Mouse (Mus musculus): ENCODE measurements around the gene Phox2a. TPM values are rescaled to one million over a fixed set of nuclear protein-coding genes. Genes with fewer than 3 reads are reported as not detected.

Phox2a gene
- polyA plus RNA-seq, 1 experiment from 2014 or later, result not detected

GRCm38 (mm10) chr7:101837606-101838471 lies 19.7 kb downstream of the Phox2a start, which contains the start of gene Inppl1:
Gene Inppl1 (minus strand): TSS chr7:101838229.
- ChIA-PET POLR2A (interaction anchor here (1.0 to 1.6 kb wide), 4 partner anchors 24 to 59 kb away, joined by 3 to 4 read pairs (median 4); partner anchors contain the start of gene Folr1), CTCF (no interaction called here)
- ATAC-seq, result peak; percentile 78
- TF ChIP-seq CTCF (IDR thresholded peaks at IDR 0.05), result no peak
- H3K27me3 ChIP-seq, result no peaks in the 10 kb centered on the region
- in situ Hi-C loops (cut with MboI; ENCODE audit: low pct_unique_long_range_greater_than_20kb), result no loop called here
- DNase-seq (ENCODE audit: low read depth, low spot score), result no peak

DNA sequence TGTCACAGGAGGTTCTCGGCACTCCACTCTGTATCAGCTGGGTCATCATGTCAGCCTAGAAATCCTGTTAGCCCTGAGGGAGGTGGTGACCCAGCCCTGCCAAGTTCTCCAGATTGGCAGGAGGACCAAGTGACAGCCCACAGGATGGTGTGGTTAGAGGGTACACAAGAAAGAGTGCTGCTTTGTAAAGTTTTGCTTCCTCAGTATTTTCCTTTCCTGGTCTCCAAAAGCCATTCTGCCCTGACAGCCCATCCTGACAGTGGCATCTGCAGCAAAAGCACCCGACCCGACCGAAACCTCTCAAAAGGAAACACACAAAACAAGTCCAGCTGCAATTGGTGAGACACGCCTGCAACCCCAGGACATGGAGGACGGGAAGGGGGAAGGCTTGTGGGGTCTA lies 26.1 kb downstream of the Phox2a start:
- TF ChIP-seq CTCF (IDR thresholded peaks at IDR 0.05), result no peak
- CTCF ChIA-PET, result interaction anchor here (1.0 kb wide), 1 partner anchor 11 kb away, joined by 4 read pairs; no protein-coding TSS in a partner anchor
- DNase-seq (ENCODE audit: low read depth, low spot score) (no peak), ATAC-seq (no peak)
- H3K27me3 ChIP-seq, result no peaks in the 10 kb centered on the region
- in situ Hi-C loops (cut with MboI; ENCODE audit: low pct_unique_long_range_greater_than_20kb), result no loop called here
- POLR2A ChIA-PET, result no interaction called here

- POLR2A ChIA-PET, result no interaction called here
- H3K27me3 ChIP-seq, result no peaks in the 10 kb centered on the region
- CTCF ChIA-PET, result no interaction called here
- in situ Hi-C loops (cut with MboI; ENCODE audit: low pct_unique_long_range_greater_than_20kb), result no loop called here
- no peak for DNase-seq (ENCODE audit: low read depth, low spot score)
- no peak for ATAC-seq
- TF ChIP-seq CTCF (IDR thresholded peaks at IDR 0.05), result no peak
Observed at GRCm38 (mm10) chr7:101847934-101848333, 29.8 kb downstream of the Phox2a start.

DNA sequence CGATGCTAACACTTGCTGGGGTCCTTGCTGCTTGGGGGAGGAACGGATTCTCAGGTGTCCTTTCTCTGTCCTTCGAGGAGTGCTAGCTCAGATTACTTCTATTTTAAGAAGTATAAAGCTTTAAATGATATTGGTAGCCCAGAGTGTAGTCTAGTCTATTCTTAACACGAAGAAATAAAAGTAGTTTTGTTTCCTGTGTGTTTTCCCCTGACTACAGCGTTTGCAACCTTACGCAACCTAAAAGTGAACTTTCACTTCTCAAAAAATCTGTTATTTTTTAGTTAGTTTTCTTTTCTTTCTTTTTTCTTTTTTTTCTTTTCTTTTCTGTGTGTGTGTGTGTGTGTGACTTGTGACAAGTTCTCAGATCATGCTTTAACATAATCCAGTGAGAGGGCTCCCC lies 33.6 kb downstream of the Phox2a start:
- CTCF ChIA-PET, result interaction anchor here (1.9 kb wide), 1 partner anchor 10 kb away, joined by 7 read pairs; no protein-coding TSS in a partner anchor
- ATAC-seq (no peak), DNase-seq (ENCODE audit: low read depth, low spot score) (no peak)
- in situ Hi-C loops (cut with MboI; ENCODE audit: low pct_unique_long_range_greater_than_20kb), result no loop called here
- H3K27me3 ChIP-seq, result no peaks in the 10 kb centered on the region
- POLR2A ChIA-PET, result interaction anchor here (0.9 kb wide), 1 partner anchor 10 kb away, joined by 3 read pairs; no protein-coding TSS in a partner anchor
- TF ChIP-seq CTCF (IDR thresholded peaks at IDR 0.05), result no peak

DNA sequence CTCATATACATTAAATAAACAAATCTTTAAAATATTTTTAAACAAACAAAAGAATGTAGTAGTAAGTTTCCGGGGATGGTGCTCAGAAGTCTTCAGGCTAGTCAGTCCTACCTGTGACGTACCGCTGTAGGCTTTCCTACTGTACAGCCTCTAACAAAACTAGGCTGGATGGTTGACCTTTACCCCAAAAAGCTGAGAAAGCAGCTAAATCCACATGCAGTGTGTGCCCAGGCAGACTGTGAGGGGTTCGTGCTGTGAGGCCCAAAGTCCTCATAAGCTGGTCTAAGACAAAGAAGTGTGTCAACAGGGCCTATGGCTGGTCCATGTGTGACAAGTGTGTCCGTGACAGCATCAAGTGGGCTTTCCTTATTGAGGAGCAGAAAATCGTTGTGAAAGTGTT lies 34.7 kb downstream of the Phox2a start:
- DNase-seq (ENCODE audit: low read depth, low spot score) (no peak), ATAC-seq (no peak)
- no peaks in the 10 kb centered on the region for H3K27me3 ChIP-seq
- ChIA-PET CTCF (interaction anchor here (1.4 kb wide), 1 partner anchor 14 kb away, joined by 3 read pairs; no protein-coding TSS in a partner anchor), POLR2A (no interaction called here)
- TF ChIP-seq CTCF (IDR thresholded peaks at IDR 0.05), result no peak
- in situ Hi-C loops (cut with MboI; ENCODE audit: low pct_unique_long_range_greater_than_20kb), result no loop called here

DNA sequence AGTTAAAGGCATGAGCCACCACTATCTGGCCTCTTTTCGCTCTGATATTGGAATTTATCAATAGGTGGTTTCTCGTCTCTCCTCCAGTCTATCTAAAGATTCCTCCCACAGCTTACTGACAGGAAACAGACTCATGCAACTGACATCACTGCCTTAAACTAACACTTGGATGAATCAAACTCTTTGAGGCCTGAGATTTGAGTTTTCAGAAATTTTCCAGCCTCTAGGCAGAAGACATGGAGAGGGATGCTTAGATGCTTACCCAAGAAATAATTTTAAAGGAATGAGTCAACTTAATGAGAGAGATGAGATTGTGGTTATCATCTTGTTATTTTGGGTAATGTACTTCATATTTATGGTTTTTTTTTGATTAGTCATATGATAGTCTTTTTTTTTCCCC lies 35.7 kb downstream of the Phox2a start:
- in situ Hi-C loops (cut with MboI; ENCODE audit: low pct_unique_long_range_greater_than_20kb), result no loop called here
- CTCF ChIA-PET, result no interaction called here

DNA sequence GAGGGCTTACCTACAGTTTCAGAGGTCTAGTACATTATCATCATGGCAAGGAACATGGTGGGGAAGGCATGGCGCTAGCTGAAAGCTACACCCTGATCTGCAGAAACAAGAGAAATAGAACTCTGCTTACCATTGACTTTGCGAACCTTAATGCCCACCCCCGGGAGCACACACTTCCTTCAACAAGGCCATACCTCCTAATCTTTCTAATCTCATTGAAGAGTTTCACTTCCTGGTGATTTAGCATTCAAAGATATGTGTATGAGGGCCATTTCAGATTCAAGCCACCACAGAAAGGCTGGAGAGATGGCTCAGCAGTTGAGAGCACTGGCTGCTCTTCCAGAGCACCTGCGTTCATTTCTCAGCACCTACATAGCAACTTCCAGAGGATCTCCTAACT lies 39.0 kb downstream of the Phox2a start, which contains the start of gene Folr2:
Folr2 (minus strand) TSS at position 101 of the 400 bp plus-strand sequence.
- ATAC-seq (no peak), DNase-seq (ENCODE audit: low read depth, low spot score) (no peak)
- in situ Hi-C loops (cut with MboI; ENCODE audit: low pct_unique_long_range_greater_than_20kb), result no loop called here
- TF ChIP-seq CTCF (IDR thresholded peaks at IDR 0.05), result no peak
- POLR2A ChIA-PET, result no interaction called here
- CTCF ChIA-PET, result no interaction called here
- no peaks in the 10 kb centered on the region for H3K27me3 ChIP-seq

More for the DNA sequence above, 35.7 kb downstream of the Phox2a start:
- TF ChIP-seq CTCF (IDR thresholded peaks at IDR 0.05), result no peak
- POLR2A ChIA-PET, result interaction anchor here (0.9 kb wide), 1 partner anchor 9 kb away, joined by 3 read pairs; no protein-coding TSS in a partner anchor
- H3K27me3 ChIP-seq, result no peaks in the 10 kb centered on the region
- ATAC-seq (no peak), DNase-seq (ENCODE audit: low read depth, low spot score) (no peak)

GRCm38 (mm10) chr7:101858362-101858761 lies 40.2 kb downstream of the Phox2a start:
- no peaks in the 10 kb centered on the region for H3K27me3 ChIP-seq
- no peak for TF ChIP-seq CTCF (IDR thresholded peaks at IDR 0.05)
- no peak for ATAC-seq
- ChIA-PET CTCF (interaction anchor here (1.3 kb wide), 1 partner anchor 9 kb away, joined by 4 read pairs; no protein-coding TSS in a partner anchor), POLR2A (no interaction called here)
- in situ Hi-C loops (cut with MboI; ENCODE audit: low pct_unique_long_range_greater_than_20kb), result no loop called here
- no peak for DNase-seq (ENCODE audit: low read depth, low spot score)

GRCm38 (mm10) chr7:101860978-101861377 lies 42.9 kb downstream of the Phox2a start:
- no peak for TF ChIP-seq CTCF (IDR thresholded peaks at IDR 0.05)
- no peaks in the 10 kb centered on the region for H3K27me3 ChIP-seq
- CTCF ChIA-PET, result no interaction called here
- in situ Hi-C loops (cut with MboI; ENCODE audit: low pct_unique_long_range_greater_than_20kb), result no loop called here
- ATAC-seq (no peak), DNase-seq (ENCODE audit: low read depth, low spot score) (no peak)
- POLR2A ChIA-PET, result no interaction called here

DNA sequence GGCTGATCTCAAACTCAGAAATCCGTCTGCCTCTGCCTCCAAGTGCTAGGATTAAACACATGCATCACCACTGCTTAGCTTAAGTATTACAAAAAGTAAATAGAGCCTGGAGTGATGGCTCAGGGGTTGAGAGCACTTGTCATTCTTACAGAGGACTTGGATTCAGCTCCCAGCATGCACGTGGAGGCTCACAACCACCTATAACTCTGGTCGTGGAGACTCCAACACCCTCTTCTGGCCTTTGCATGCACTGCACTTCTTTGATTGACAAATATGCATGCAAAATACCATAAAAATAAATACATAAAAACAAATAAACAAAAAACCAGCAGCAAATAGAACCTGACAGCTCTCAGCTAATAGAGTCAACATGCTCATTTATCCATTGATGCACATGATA lies 44.2 kb downstream of the Phox2a start:
- ChIA-PET POLR2A (interaction anchor here (0.9 to 1.1 kb wide), 2 partner anchors 20 to 24 kb away, joined by 3 read pairs; no protein-coding TSS in a partner anchor), CTCF (interaction anchor here (1.2 kb wide), 1 partner anchor 12 kb away, joined by 3 read pairs; no protein-coding TSS in a partner anchor)
- DNase-seq (ENCODE audit: low read depth, low spot score) (no peak), ATAC-seq (no peak)
- TF ChIP-seq CTCF (IDR thresholded peaks at IDR 0.05), result peak; percentile 20
- H3K27me3 ChIP-seq, result no peaks in the 10 kb centered on the region
- in situ Hi-C loops (cut with MboI; ENCODE audit: low pct_unique_long_range_greater_than_20kb), result no loop called here

GRCm38 (mm10) chr7:101863415-101863814 lies 45.3 kb downstream of the Phox2a start, which contains the start of gene Anapc15:
Gene Anapc15 (plus strand): TSS chr7:101863715.
- no peaks in the 10 kb centered on the region for H3K27me3 ChIP-seq
- ATAC-seq (no peak), DNase-seq (ENCODE audit: low read depth, low spot score) (no peak)
- CTCF ChIA-PET, result no interaction called here
- POLR2A ChIA-PET, result no interaction called here
- TF ChIP-seq CTCF (IDR thresholded peaks at IDR 0.05), result no peak
- in situ Hi-C loops (cut with MboI; ENCODE audit: low pct_unique_long_range_greater_than_20kb), result no loop called here
